Mouse (Mus musculus): ENCODE results near the gene Ube2g2.

DNA sequence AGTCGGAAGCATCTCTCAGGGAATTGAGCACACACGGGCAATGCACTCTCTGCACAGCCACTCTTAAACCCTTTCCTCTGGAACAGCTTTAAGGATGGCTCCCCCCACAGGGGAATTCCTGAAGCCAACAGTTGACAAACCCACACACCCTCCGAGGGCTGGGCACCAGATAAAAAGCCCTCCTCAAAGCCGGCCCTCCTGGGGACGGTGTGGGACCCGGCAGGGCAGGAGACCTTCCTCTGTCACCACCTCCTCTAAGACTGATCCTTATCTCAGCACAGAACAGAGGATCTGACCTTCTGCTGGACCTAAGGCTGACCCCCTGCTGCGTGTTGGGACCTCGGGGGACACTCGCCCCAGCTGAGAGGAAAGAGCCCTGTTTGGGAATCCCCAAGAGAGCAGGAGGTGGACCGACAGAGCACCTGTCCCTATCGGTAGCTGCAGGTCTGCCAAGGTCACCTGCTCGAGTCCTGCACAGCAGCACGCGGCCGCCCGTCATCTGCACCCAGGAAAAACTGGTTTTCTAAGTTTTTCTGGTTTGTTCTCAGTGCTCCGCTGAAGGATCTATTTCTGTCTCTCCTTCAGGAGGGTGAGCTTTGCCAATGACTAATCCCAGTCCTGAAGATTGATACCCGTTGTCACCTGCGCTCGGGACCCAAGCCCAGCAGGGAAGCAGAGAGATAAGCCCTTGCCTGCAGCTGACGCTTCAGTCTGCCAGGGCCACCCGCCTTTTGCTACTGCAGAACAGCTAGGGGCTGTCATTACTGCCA lies 64.0 kb downstream of the Ube2g2 start, which contains the start of gene Tspear:
- TF ChIP-seq CTCF (IDR thresholded peaks at IDR 0.05; ENCODE audit: low read depth), result no peak
- TF ChIP-seq EP300 (IDR thresholded peaks at IDR 0.05; ENCODE audit: low read depth), result no peak

Data from liver, embryonic 14.5 days (tissue).